Mouse (Mus musculus) midbrain, embryonic 11.5 days (tissue): Measurements from ENCODE around the gene Tnfrsf13b. TPM values are rescaled to one million over a fixed set of nuclear protein-coding genes. Genes with fewer than 3 reads are reported as not detected.
A peak's percentile ranks its signal among the peaks of the same experiment; 100 is the strongest.

ENCODE experiments used
- ATAC-seq: fragments of 200-750 bp; cut with Nextera tagmentation; 2 replicates; pipeline ENCODE4 v1.8.0; 2017; ENCODE audit warnings: moderate TSS enrichment, moderate library complexity; ENCODE audit not compliant: low FRiP score
- DNase-seq: peaks from one replicate; pipeline ENCODE4 v3.0.0; 2015; ENCODE audit warnings: low spot score; ENCODE audit errors: missing footprints
- H3K27ac ChIP-seq: fragments of 300-500 bp; sonication (generic); 2 replicates; pipeline ENCODE4 v1.5.1; 2014; ENCODE audit warnings: low read depth, low read length
- H3K27me3 ChIP-seq: fragments of 300-500 bp; sonication (generic); 2 replicates; pipeline ENCODE4 v1.6.1; 2014; ENCODE audit warnings: mild to moderate bottlenecking, low read length, moderate library complexity, mixed read lengths; ENCODE audit not compliant: control insufficient read depth, insufficient read depth
- H3K36me3 ChIP-seq: fragments of 300-500 bp; sonication (generic); 2 replicates; pipeline ENCODE4 v1.6.1; 2014; ENCODE audit warnings: mild to moderate bottlenecking, low read length, moderate library complexity, mixed read lengths; ENCODE audit not compliant: control insufficient read depth, insufficient read depth
- H3K4me1 ChIP-seq: fragments of 300-500 bp; sonication (generic); 2 replicates; pipeline ENCODE4 v1.6.1; 2014; ENCODE audit warnings: low read length; ENCODE audit not compliant: control insufficient read depth, insufficient read depth
- H3K4me2 ChIP-seq: fragments of 300-500 bp; sonication (generic); 2 replicates; pipeline ENCODE4 v1.6.1; 2014; ENCODE audit warnings: mild to moderate bottlenecking, moderate library complexity
- H3K4me3 ChIP-seq: fragments of 300-500 bp; sonication (generic); 2 replicates; pipeline ENCODE4 v1.5.1; 2014; ENCODE audit warnings: low read depth, low read length
- H3K9ac ChIP-seq: fragments of 300-500 bp; sonication (generic); 2 replicates; pipeline ENCODE4 v1.6.1; 2014; ENCODE audit warnings: low read length
- H3K9me3 ChIP-seq: fragments of 300-500 bp; sonication (generic); 2 replicates; pipeline ENCODE4 v1.6.1; 2016; ENCODE audit warnings: low read length; ENCODE audit not compliant: control insufficient read depth
- WGBS: fragments of 180-500 bp; shearing (Covaris S2); extraction: QIAGEN DNeasy Blood & Tissue Kit; methylation state at CpG from one replicate; pipeline ENCODE4 v1.1.7; 2014; 5-methylcytosine and 5-hydroxymethylcytosine counted together
- polyA plus RNA-seq: library from polyadenylated mRNA; unstranded; fragments of >200 nt; fragmentation: Nextera tagmentation; extraction: Ambion mirVana; gene quantifications from 2 replicates; pipeline ENCODE4 v1.2.1, GENCODE M21; 2014

Tnfrsf13b gene
- 1.1 and 1.4 TPM in 2 replicates for polyA plus RNA-seq

GRCm38 (mm10) chr11:61126606-61127355 lies at the start of gene Tnfrsf13b:
Tnfrsf13b (plus strand) TSS chr11:61126755.
- 87% methylated on average over 23 of the region's 23 CpGs for WGBS
- Histone ChIP-seq H3K4me2 (no peak within 1 kb of the TSS), H3K4me3 (no peak within 1 kb of the TSS), H3K27ac (no peak within 1 kb of the TSS), H3K36me3 (no peaks in the 10 kb centered on the region), H3K9me3 (no peaks in the 10 kb centered on the region), H3K9ac (no peak within 1 kb of the TSS), H3K4me1 (no peaks in the 10 kb centered on the region), H3K27me3 (no peaks in the 10 kb centered on the region)
- ATAC-seq (no peak), DNase-seq (no peak)

- no peak overlapping the region for H3K9ac ChIP-seq
- H3K36me3 ChIP-seq: no peaks in the 10 kb centered on the region
- DNase-seq: no peak
- ATAC-seq: no peak
- no peaks in the 10 kb centered on the region for H3K9me3 ChIP-seq
- no peak overlapping the region for H3K4me2 ChIP-seq
- H3K27me3 ChIP-seq: no peaks in the 10 kb centered on the region
- 90% methylated on average over 2 of the region's 2 CpGs for WGBS
- H3K4me1 ChIP-seq: no peaks in the 10 kb centered on the region
- H3K4me3 ChIP-seq: no peak overlapping the region
- H3K27ac ChIP-seq: no peak overlapping the region
Observed at GRCm38 (mm10) chr11:61081624-61082023, 44.9 kb upstream of the Tnfrsf13b start.

- Histone ChIP-seq H3K4me1 (no peaks in the 10 kb centered on the region; the same call in 1 of the 2 replicates), H3K4me3 (no peak overlapping the region), H3K4me2 (no peak overlapping the region), H3K36me3 (no peaks in the 10 kb centered on the region), H3K27ac (no peak overlapping the region), H3K9ac (no peak overlapping the region), H3K9me3 (no peaks in the 10 kb centered on the region), H3K27me3 (no peaks in the 10 kb centered on the region)
- no peak for ATAC-seq
- DNase-seq: no peak
- 76% methylated on average over 7 of the region's 7 CpGs for WGBS
Observed at GRCm38 (mm10) chr11:61090195-61090594, 36.4 kb upstream of the Tnfrsf13b start.

GRCm38 (mm10) chr11:61091192-61091591 lies 35.4 kb upstream of the Tnfrsf13b start:
- WGBS: 67% methylated on average over 3 of the region's 3 CpGs
- Histone ChIP-seq H3K9ac (no peak overlapping the region), H3K4me2 (no peak overlapping the region), H3K27ac (no peak overlapping the region), H3K4me1 (no peaks in the 10 kb centered on the region; the same call in 1 of the 2 replicates), H3K4me3 (no peak overlapping the region), H3K36me3 (no peaks in the 10 kb centered on the region), H3K27me3 (no peaks in the 10 kb centered on the region), H3K9me3 (no peaks in the 10 kb centered on the region)
- DNase-seq: no peak
- ATAC-seq: no peak

- H3K36me3 ChIP-seq: no peaks in the 10 kb centered on the region
- H3K4me1 ChIP-seq: no peaks in the 10 kb centered on the region; the same call in 1 of the 2 replicates
Observed at GRCm38 (mm10) chr11:61091642-61092262, 34.8 kb upstream of the Tnfrsf13b start.

GRCm38 (mm10) chr11:61098046-61098445 lies 28.5 kb upstream of the Tnfrsf13b start:
- no peaks in the 10 kb centered on the region for H3K27me3 ChIP-seq
- peaks cover 4% of the 10 kb centered on the region; the same call in 1 of the 2 replicates for H3K4me1 ChIP-seq
- H3K4me3 ChIP-seq: no peak overlapping the region
- H3K9me3 ChIP-seq: no peaks in the 10 kb centered on the region
- WGBS: 63% methylated on average over 1 of the region's 1 CpGs
- no peaks in the 10 kb centered on the region for H3K36me3 ChIP-seq
- no peak overlapping the region for H3K4me2 ChIP-seq
- no peak overlapping the region for H3K27ac ChIP-seq
- ATAC-seq (no peak), DNase-seq (no peak)
- no peak overlapping the region for H3K9ac ChIP-seq

More at GRCm38 (mm10) chr11:61091642-61092262, 34.8 kb upstream of the Tnfrsf13b start:
- Histone ChIP-seq H3K27ac (no peak overlapping the region), H3K4me3 (no peak overlapping the region), H3K9me3 (no peaks in the 10 kb centered on the region), H3K27me3 (no peaks in the 10 kb centered on the region), H3K4me2 (no peak overlapping the region), H3K9ac (peak overlapping the region; percentile 20; the same call in 1 of the 2 replicates)
- peak; percentile 95 for DNase-seq
- WGBS: 16% methylated on average over 7 of the region's 7 CpGs
- ATAC-seq: 0 out of 2 replicates have a peak, but pooled peaks have one; percentile 46

- Histone ChIP-seq H3K4me1 (peaks cover 16% of the 10 kb centered on the region), H3K27me3 (no peaks in the 10 kb centered on the region; the same call in 1 of the 2 replicates), H3K9me3 (no peaks in the 10 kb centered on the region), H3K9ac (no peak overlapping the region), H3K4me2 (peak overlapping the region; percentile 4; the same call in 1 of the 2 replicates), H3K4me3 (no peak overlapping the region), H3K27ac (no peak overlapping the region), H3K36me3 (no peaks in the 10 kb centered on the region)
- ATAC-seq (0 out of 2 replicates have a peak, but pooled peaks have one; percentile 65), DNase-seq (peak; percentile 89)
- 41% methylated on average over 12 of the region's 13 CpGs for WGBS
Observed at GRCm38 (mm10) chr11:61102397-61103339, 23.9 kb upstream of the Tnfrsf13b start.

GRCm38 (mm10) chr11:61104241-61104901 lies 22.2 kb upstream of the Tnfrsf13b start:
- Histone ChIP-seq H3K27ac (no peak overlapping the region), H3K9me3 (no peaks in the 10 kb centered on the region), H3K27me3 (no peaks in the 10 kb centered on the region; the same call in 1 of the 2 replicates), H3K4me1 (peaks cover 16% of the 10 kb centered on the region), H3K4me2 (peak overlapping the region; percentile 25; the same call in 1 of the 2 replicates), H3K36me3 (no peaks in the 10 kb centered on the region), H3K4me3 (no peak overlapping the region), H3K9ac (no peak overlapping the region; the same call in 1 of the 2 replicates)
- DNase-seq (peak; percentile 99), ATAC-seq (peak; percentile 79)
- WGBS: 18% methylated on average over 20 of the region's 20 CpGs
